Mouse (Mus musculus) cerebellum, adult 9-10 months (tissue): Measurements from ENCODE around the gene Crispld2.

Experiments
- DNase-seq: peaks from one replicate; pipeline ENCODE4 v3.0.0; 2022

Gene Crispld2

GRCm38 (mm10) chr8:120001712-120002111 is 9.5 kb downstream of the Crispld2 start:
- DNase-seq, result no peak

GRCm38 (mm10) chr8:120002348-120002747 is 10.1 kb downstream of the Crispld2 start:
- DNase-seq, result no peak

- no peak for DNase-seq
Measured at GRCm38 (mm10) chr8:120004154-120004702, 12.0 kb downstream of the Crispld2 start.

GRCm38 (mm10) chr8:120004705-120005381 is 12.6 kb downstream of the Crispld2 start:
- no peak for DNase-seq

GRCm38 (mm10) chr8:120006645-120007160 is 14.5 kb downstream of the Crispld2 start:
- no peak for DNase-seq

- no peak for DNase-seq
Measured at GRCm38 (mm10) chr8:120007178-120007577, 14.9 kb downstream of the Crispld2 start.

GRCm38 (mm10) chr8:120009284-120009683 is 17.0 kb downstream of the Crispld2 start:
- no peak for DNase-seq

- no peak for DNase-seq
Measured at GRCm38 (mm10) chr8:120012491-120012890, 20.3 kb downstream of the Crispld2 start.

- no peak for DNase-seq
Measured at GRCm38 (mm10) chr8:120012927-120013326, 20.7 kb downstream of the Crispld2 start.

- DNase-seq, result no peak
Measured at GRCm38 (mm10) chr8:120014267-120015023, 22.2 kb downstream of the Crispld2 start.

GRCm38 (mm10) chr8:120015916-120016315 is 23.7 kb downstream of the Crispld2 start:
- no peak for DNase-seq

GRCm38 (mm10) chr8:120016424-120016823 is 24.2 kb downstream of the Crispld2 start:
- no peak for DNase-seq

- DNase-seq, result no peak
Measured at GRCm38 (mm10) chr8:120017349-120017748, 25.1 kb downstream of the Crispld2 start.

GRCm38 (mm10) chr8:120017786-120018185 is 25.5 kb downstream of the Crispld2 start:
- DNase-seq, result no peak

GRCm38 (mm10) chr8:120018379-120018778 is 26.1 kb downstream of the Crispld2 start:
- no peak for DNase-seq

GRCm38 (mm10) chr8:120019297-120019696 is 27.1 kb downstream of the Crispld2 start:
- DNase-seq, result no peak

- no peak for DNase-seq
Measured at GRCm38 (mm10) chr8:120020298-120020697, 28.1 kb downstream of the Crispld2 start.

GRCm38 (mm10) chr8:120026199-120026598 is 34.0 kb downstream of the Crispld2 start:
- DNase-seq, result no peak

- no peak for DNase-seq
Measured at GRCm38 (mm10) chr8:120026991-120027390, 34.8 kb downstream of the Crispld2 start.

- DNase-seq, result no peak
Measured at GRCm38 (mm10) chr8:120030447-120030846, 38.2 kb downstream of the Crispld2 start.

- no peak for DNase-seq
Measured at GRCm38 (mm10) chr8:120032549-120033208, 40.4 kb downstream of the Crispld2 start.

GRCm38 (mm10) chr8:120034471-120034870 is 42.2 kb downstream of the Crispld2 start:
- no peak for DNase-seq

GRCm38 (mm10) chr8:120036111-120036510 is 43.9 kb downstream of the Crispld2 start:
- DNase-seq, result no peak
